Mouse (Mus musculus) C2C12 (cell line): ENCODE results near the gene Hist1h4h.

Experiments used
- CEBPB ChIP-seq: IDR thresholded peaks from one replicate; pipeline ENCODE4 v1.6.1; 2011; ENCODE audit warnings: low read depth, mild to moderate bottlenecking, control low read depth, moderate library complexity
- CTCF ChIP-seq: IDR thresholded peaks from one replicate; pipeline ENCODE4 v1.5.1; 2011; ENCODE audit not compliant: control insufficient read depth, insufficient read depth, insufficient read length
- FOSL1 ChIP-seq: IDR thresholded peaks from one replicate; pipeline ENCODE4 v1.8.0; 2011; ENCODE audit warnings: mild to moderate bottlenecking, low read length; ENCODE audit not compliant: poor library complexity, insufficient read depth, severe bottlenecking
- MAX ChIP-seq: IDR thresholded peaks from one replicate; pipeline ENCODE4 v1.6.1; 2011; ENCODE audit warnings: mild to moderate bottlenecking, control low read depth
- MYOD1 ChIP-seq: IDR thresholded peaks from one replicate; pipeline ENCODE4 v1.6.1; 2011; ENCODE audit warnings: low read depth; ENCODE audit not compliant: control insufficient read depth, insufficient read length
- MYOG ChIP-seq: IDR thresholded peaks from one replicate; pipeline ENCODE4 v1.6.1; 2011; ENCODE audit not compliant: control insufficient read depth, insufficient read length; ENCODE audit errors: extremely low read depth
- USF1 ChIP-seq: IDR thresholded peaks from one replicate; pipeline ENCODE4 v1.6.1; 2011; ENCODE audit warnings: low read depth, mild to moderate bottlenecking, control low read depth, moderate library complexity

DNA sequence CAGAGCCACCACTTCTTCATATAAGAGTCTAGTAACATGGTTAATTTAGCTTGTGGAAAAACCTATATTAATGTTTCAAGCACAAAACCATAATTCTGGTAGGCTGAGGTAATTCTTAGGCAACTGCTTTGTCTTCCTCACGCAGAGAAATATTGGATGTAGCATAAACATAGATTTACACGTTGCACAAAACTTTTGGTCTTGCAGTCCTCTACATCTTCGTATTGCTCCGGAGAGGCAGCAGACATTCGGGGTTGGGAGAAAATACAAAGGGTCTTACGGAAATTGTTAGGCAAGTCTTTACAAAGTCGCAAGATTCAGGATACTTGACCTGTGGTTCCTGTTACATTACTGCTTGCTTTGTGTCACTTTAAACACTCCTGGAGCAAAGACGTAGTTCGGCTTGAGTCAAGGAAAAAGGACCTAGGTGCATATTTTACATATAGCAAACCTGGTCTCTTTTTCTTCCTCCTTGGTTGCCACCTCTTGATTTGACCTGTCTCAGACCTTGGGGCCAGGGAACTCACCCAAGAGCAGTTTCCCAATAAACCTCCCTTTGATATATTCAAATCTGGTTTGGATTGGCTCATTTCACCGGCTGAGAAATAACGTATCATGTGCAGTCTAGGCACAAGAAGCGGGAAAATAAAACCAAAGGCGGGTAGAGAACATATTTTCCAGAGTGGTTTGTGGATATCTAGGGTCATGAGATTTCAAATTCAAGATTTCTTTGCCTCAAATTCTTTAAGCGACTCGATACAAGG is 3.7 kb downstream of the Hist1h4h start:
- TF ChIP-seq CTCF (no peak), MYOG (no peak), CEBPB (peak; percentile 8), MYOD1 (no peak), MAX (no peak), USF1 (no peak), FOSL1 (no peak)
